Mouse (Mus musculus): ENCODE measurements around the gene Rsbn1l.

- no peak for TF ChIP-seq CTCF (IDR thresholded peaks at IDR 0.05; ENCODE audit: borderline replicate concordance, insufficient read depth, low read depth, low read length)
- peak; percentile 88; the same call in 1 of the 2 replicates for TF ChIP-seq POLR2A (IDR thresholded peaks at IDR 0.05; ENCODE audit: borderline replicate concordance, insufficient read depth, low read length)
Measured at GRCm38 (mm10) chr5:20951666-20952281, 4.4 kb downstream of the Rsbn1l start.
